Mouse (Mus musculus): ENCODE data around the gene Paqr5.

Paqr5 gene

DNA sequence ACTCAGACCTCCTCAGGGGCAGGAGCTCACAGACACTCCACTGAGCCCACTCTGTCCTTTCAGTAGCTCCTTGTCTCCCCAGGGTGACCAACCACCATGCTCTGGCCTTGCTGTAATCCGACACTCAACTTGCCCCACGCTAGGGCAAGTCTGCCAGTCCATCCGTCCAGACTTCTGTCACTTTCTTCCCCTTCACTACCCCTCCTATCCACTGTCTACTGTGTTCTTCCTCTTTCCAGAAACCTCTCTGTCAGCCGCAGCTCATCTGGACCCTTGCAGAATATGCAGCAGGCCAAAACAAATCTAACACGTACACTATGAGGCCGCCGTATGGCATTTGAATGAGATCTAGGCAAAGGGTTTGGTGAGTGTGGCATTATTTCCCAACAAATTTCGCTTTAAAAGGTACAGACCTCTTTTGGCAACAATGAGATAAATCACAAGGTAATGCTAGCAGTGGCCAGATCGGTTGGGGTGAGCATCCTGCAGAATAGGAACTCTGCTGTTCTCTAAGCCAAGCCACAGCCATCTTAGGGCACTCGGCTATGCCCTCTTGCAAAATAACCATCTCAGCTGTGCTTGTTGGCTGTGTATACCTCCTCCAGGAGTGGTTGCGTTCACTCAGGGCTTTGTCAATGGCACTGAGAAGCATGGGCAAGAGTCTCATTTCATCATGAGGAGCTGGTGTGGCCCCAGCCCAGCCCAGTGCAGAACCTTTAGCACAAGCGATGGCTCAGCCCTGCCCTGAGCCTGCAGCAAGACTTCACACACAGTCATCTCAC is 13.1 kb downstream of the Paqr5 start:
- DNase-seq (ENCODE audit: extremely low spot score, low read depth, low spot score): no peak

- DNase-seq (ENCODE audit: extremely low spot score, low read depth, low spot score): no peak
These were observed 18.3 kb downstream of the Paqr5 start for GRCm38 (mm10) chr9:62008360-62008759.

GRCm38 (mm10) chr9:62007028-62007427 is 19.6 kb downstream of the Paqr5 start:
- no peak for DNase-seq (ENCODE audit: extremely low spot score, low read depth, low spot score)

DNA sequence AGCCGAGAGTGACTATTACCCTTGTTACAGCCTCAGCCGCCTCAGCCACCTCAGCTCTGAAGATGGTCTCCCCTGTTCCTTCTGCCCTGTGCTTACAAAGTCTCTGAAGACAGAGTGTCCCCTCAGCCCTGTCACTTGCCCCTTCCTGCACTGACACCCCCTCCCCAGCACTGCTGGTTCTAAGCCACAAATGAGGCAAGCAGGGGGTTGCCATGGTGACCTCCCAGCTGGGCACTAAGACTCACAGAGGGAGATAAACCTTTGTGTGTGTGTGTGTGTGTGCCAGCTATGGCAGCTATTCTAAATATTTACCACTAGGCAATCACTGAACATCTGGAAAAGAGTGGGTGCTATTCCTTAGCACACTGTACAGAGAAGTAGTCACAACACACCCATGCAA is 23.0 kb downstream of the Paqr5 start:
- DNase-seq (ENCODE audit: extremely low spot score, low read depth, low spot score): no peak

GRCm38 (mm10) chr9:61999653-62000420 is 26.8 kb downstream of the Paqr5 start:
- DNase-seq (ENCODE audit: extremely low spot score, low read depth, low spot score): no peak

DNA sequence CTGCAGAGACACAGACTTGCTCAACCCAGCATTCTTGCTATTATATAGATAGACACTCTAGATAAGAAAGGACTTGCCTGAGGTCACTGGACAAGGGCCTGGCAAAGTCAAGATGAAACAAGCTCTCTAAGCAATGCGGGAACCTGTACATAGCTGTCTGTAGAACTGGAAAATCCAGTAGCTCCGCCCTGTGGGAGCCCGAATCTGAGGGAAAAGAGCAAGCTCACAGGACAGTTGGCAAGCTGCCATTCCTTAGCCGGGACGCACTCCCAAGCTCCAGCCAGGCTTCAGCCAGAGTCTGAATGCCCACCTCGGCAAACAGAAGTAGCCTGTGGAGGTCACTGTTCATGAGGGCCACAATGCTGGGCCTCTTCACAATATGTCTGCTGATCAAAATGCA is 28.8 kb downstream of the Paqr5 start:
- no peak for DNase-seq (ENCODE audit: extremely low spot score, low read depth, low spot score)

DNA sequence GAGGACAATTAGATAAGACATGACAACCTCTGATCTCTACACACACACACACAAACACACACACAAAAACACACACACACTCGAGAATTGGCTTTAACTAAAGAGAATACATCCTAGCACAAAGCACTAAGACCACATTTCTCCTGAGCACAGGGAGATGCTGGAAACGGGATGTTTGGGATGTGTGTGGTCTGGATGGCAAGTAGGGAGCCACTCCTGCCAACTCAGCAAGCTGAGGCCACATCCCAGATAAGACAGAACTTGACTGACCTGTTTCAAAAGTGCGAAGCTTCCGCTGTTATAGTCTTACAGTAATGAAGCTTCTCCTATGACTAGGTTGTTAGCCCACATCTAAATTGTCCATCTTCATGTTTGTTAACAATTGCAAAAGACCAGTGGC is 35.5 kb downstream of the Paqr5 start:
- DNase-seq (ENCODE audit: extremely low spot score, low read depth, low spot score): no peak

- no peak for DNase-seq (ENCODE audit: extremely low spot score, low read depth, low spot score)
These were observed 35.9 kb downstream of the Paqr5 start for GRCm38 (mm10) chr9:61990738-61991137.

- DNase-seq (ENCODE audit: extremely low spot score, low read depth, low spot score): no peak
These were observed 40.6 kb downstream of the Paqr5 start for GRCm38 (mm10) chr9:61986055-61986454.

- peak; percentile 24 for DNase-seq (ENCODE audit: extremely low spot score, low read depth, low spot score)
These were observed 41.3 kb downstream of the Paqr5 start for GRCm38 (mm10) chr9:61985183-61985863.

DNA sequence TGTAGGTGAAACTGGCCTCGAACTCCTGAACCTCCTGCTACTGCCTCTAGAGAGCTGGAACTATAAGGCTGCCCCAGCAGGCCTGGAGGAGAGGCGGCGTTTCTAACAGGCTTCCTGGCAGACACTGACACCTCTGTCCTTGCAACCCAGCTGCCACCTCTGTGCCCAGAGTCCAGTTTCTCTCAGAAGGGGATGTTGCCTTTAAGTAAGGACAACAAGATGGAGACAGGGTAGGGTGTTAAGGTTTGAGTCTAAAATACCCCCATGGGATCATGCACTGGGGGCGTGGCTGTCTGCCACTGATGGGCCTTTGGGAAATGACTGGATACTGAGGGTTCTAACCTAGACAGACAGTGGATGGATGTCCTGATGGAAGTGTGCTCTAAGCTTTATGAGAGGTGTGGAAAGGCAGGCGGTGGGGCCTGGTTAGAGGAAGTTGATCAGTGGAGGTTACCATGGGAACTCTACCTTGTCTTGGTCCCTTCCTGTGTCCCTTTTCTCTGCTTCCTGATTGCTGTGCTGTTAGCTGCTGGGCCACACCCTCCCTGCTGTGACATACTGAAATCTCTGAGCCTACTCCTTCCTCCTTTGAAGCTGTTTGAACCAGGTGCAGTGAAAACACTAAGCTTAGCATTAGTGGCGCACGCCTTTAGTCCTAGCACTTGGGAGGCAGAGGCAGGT is 43.6 kb downstream of the Paqr5 start:
- no peak for DNase-seq (ENCODE audit: extremely low spot score, low read depth, low spot score)

DNA sequence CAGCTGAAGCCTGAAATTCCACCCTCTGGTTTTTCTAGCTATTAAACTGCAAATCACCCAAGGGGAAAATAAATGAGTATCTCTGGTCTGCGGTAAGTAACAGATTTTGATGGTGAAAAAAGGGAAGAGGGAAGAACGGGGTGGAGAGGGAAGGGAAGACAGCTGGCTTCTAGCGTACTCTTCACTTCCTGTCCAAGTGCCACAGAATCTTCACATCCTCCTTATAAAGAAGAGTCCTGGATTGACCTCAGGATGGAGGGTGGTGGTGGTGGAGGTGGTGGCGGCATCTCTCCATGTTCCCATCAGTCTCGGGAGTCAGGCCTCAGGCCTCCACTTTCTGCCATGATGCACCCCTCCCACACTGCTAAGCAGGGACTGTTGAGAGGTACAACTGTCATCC is 44.8 kb downstream of the Paqr5 start:
- DNase-seq (ENCODE audit: extremely low spot score, low read depth, low spot score): no peak

DNA sequence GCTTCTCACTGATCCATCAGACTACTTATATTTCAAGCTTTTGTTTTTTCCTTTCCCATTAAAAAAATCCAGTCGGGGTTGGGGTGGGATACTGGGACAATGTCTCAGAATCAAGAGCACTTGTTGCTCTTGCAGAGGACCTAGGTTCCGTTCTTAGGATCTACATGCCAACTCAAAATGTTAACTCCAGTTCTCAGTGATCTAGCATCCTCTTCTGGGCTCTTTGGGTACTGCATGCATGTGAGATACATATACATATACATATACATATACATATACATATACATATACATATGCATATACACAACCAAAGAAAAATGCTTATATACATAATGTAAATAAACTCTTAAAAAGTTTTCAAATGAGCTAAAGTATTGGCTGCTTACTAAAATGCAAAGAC is 46.7 kb downstream of the Paqr5 start:
- no peak for DNase-seq (ENCODE audit: extremely low spot score, low read depth, low spot score)

DNA sequence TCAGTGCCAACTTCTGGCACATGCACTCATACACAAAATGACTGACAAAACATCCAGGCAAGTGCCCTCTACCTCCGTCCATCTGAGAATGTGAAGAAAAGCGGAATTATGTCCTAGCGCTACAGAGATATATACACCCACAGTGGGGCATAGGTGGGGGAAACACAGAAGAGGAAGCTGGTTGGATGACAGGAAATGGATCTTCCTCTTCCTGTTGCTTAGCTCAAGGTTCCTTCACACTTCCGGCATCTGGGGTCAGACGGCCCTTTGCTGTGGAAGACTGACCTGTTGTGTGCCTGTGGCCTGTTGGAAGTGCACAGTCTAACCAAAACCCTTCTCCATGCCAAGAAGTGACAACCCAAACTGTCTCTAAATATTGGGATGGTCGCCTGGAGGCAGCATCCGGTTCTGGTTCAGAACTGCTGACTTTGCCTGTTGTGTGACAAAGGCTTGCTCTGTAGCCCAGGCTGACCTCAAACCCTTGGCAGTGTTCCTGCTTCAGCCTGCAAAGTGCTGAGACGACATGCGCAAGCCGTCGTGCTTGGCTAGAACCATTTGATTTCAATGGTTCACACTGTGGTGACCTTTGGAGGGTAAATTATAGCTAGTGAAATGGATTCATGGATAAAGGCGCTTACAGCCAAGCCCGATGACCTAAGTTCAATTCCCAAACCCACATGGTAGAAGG is 49.3 kb downstream of the Paqr5 start:
- DNase-seq (ENCODE audit: extremely low spot score, low read depth, low spot score): no peak

DNA sequence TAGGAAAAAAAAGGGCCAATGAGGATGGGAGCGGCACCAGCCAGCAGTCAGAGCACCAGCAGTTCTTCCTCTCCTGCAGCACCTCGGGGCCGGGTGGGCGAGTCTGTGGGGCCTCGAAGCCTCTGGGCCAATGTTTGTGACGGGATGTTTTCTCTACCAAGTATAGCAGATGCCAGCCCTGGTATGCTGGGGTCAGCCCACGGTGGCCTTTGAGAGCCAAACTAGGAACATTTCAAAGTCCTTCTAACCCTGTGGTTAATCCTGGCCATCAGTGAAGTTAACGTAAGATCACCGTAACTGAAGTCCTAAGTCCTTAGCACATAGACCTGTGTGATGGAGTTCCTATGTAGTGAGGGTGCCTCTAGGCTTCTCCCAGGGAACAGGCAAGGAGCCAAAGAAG is 54.6 kb downstream of the Paqr5 start:
- no peak for DNase-seq (ENCODE audit: extremely low spot score, low read depth, low spot score)

- no peak for DNase-seq (ENCODE audit: extremely low spot score, low read depth, low spot score)
These were observed 55.6 kb downstream of the Paqr5 start for GRCm38 (mm10) chr9:61971045-61971444.

DNA sequence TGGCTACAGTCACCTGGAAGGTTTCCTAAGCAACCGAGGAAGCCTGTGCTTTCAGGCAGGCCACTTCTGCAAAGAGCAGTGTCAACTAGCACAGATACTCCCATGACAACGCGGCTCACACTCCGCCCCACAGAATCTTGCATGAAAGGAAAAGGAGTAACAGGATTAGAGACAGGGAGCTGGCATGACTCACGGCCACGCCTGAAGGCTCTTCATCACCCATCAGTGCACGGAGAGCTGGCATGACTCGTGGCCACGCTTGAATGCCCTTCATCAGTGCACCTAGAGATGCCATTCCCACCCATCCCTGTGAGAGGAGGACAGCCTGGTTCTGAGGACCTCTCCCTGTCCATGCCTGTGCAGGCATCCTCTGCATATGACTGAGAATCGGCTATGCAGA is 59.3 kb downstream of the Paqr5 start:
- no peak for DNase-seq (ENCODE audit: extremely low spot score, low read depth, low spot score)

DNA sequence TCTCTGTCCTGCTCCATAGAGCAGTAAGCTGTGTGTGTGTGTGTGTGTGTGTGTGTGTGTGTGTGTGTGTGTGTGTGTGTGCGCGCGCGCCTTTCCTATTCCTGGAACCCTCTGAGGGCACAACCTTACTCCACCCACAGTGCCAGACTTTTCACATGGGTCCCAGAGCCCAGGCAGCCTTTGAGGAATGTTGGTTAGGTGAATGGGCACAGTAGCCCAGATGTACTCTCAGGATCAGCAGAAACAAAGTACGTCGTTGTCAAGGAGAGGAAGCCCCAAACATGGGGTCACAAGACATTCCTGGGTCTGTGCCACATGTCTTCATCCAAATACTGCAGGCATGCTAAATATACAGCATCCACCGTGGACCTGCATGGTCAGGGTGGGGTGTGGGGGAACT is 60.7 kb downstream of the Paqr5 start:
- no peak for DNase-seq (ENCODE audit: extremely low spot score, low read depth, low spot score)

DNA sequence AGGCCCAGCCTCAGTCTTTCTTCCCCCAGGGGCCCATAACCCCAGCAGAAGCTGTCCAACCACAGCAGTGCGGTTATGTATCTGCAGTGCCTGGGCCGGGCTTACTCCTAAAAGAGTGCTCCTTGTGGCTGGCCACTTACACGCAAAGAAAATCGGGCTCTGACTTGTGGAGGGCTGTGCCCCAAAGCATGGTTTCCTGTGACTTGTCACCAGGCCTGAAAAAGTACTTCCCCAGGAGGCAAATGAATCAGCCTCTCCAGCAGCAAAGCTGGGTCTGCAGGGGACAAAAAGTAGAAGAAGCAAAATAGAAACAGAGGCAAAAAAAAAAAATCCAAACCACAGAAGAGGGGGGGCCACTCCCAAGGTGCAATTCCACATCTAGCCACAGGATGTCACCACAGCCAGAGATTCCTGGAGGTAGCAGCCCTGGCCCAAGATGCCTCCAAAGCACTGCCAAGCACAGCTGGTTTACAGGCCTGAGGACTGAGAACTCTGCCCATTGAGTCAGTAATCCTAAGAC is 61.2 kb downstream of the Paqr5 start:
- DNase-seq (ENCODE audit: extremely low spot score, low read depth, low spot score): peak; percentile 49

DNA sequence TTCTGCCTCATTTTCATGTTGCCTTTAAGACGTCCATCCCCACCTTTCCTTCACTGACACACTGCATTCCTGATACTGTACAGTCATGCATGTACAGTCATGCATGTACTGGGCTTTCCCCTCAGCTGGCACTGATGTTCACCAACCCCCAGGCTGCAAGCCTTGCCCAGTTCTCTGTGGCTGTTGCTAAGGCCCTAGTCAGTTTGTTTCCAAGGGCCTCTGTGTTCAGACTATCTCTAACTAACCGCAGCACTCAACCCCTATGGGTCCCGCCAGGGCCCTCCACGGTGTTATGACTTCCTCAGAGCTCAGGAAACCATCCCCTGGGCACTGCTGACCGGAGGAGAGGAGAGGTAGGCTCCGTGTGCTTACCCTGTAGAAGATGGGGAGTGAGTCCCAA is 63.3 kb downstream of the Paqr5 start:
- DNase-seq (ENCODE audit: extremely low spot score, low read depth, low spot score): no peak

DNA sequence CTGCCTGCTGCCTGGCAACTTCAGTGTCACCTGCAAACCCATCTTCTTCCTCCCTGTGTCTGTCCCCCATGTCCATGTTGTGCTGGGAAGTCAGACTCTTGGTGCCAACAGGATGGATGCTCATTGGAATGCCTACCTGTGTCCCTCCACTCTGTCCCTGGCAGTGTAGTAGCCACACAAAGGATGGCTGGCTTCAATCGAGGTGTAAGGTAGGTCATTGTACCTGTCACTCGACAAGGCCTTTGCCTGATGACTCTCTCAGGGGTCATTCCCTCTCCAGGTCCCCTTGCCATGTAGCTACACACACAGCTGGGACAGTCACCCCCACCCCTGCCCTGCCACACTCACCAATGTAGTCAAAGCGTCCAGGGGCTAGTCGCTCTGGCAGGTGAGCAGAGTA is 65.5 kb downstream of the Paqr5 start:
- DNase-seq (ENCODE audit: extremely low spot score, low read depth, low spot score): no peak

Measured in hindlimb bud, embryonic 11.5 days (tissue).